Mouse (Mus musculus): ENCODE data around the gene Lin28a. TPM values are rescaled to one million over a fixed set of nuclear protein-coding genes. Genes with fewer than 3 reads are reported as not detected.

The Lin28a gene
- total RNA-seq, 2 experiments from 2014 or later: not detected

GRCm38 (mm10) chr4:134052560-134052959 is 33.9 kb upstream of the Lin28a start:
- Histone ChIP-seq H3K4me3 (no peak overlapping the region), H3K27ac (no peak overlapping the region)
- no peak for DNase-seq (ENCODE audit: extremely low spot score in 1 of 2, low spot score in 2 of 2)
- TF ChIP-seq CTCF (IDR thresholded peaks at IDR 0.05): no peak
- intact Hi-C loops (cut with DNase I): no loop called here

GRCm38 (mm10) chr4:134051912-134052311 is 33.3 kb upstream of the Lin28a start:
- intact Hi-C loops (cut with DNase I): no loop called here
- DNase-seq (ENCODE audit: extremely low spot score in 1 of 2, low spot score in 2 of 2): no peak
- Histone ChIP-seq H3K4me3 (no peak overlapping the region), H3K27ac (no peak overlapping the region)
- TF ChIP-seq CTCF (IDR thresholded peaks at IDR 0.05): no peak

GRCm38 (mm10) chr4:134047648-134048047 is 29.0 kb upstream of the Lin28a start:
- Histone ChIP-seq H3K4me3 (no peak overlapping the region), H3K27ac (no peak overlapping the region)
- intact Hi-C loops (cut with DNase I): no loop called here
- no peak for DNase-seq (ENCODE audit: extremely low spot score in 1 of 2, low spot score in 2 of 2)
- no peak for TF ChIP-seq CTCF (IDR thresholded peaks at IDR 0.05)

GRCm38 (mm10) chr4:134043041-134043440 is 24.4 kb upstream of the Lin28a start:
- Histone ChIP-seq H3K4me3 (no peak overlapping the region), H3K27ac (no peak overlapping the region)
- intact Hi-C loops (cut with DNase I): no loop called here
- TF ChIP-seq CTCF (IDR thresholded peaks at IDR 0.05): no peak
- DNase-seq (ENCODE audit: extremely low spot score in 1 of 2, low spot score in 2 of 2): no peak

DNA sequence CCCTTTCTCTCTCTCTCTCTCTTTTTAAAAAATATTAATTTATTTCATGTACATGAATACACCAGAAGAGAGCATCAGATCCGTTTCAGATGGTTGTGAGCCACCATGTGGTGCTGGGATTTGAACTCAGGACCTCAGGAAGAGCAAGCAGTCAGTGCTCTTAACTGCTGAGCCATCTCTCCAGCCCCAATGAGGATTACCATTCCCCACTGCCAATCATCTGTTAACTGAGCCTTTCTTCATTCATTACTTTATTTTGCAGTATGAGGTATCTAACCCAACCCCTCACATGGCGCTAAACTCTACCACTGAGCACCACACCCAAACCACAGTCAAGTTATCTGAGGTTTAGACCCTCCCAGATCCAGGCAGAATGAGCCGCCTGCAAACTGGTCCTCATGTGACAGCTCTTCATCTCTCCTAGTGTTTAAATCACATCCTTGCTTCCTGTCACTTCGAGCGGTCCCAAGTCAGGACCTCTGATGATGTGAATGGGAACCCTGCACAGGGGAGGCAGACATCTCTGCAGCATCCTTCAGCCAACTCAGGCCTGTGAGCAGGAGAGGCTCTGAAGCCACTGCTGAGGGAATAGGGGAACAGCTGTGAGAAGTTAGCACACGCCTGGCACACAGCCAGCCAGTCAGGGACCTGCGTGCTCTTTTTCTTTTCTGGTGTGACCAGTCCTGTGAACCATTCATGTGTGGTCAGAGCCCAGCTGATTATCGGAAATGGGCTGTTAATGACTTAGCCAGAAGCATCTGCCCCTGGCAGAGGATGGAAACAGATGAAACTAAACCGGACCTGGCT is 22.9 kb upstream of the Lin28a start:
- H3K4me3 ChIP-seq: no peak overlapping the region
- TF ChIP-seq CTCF (IDR thresholded peaks at IDR 0.05): no peak
- DNase-seq (ENCODE audit: extremely low spot score in 1 of 2, low spot score in 2 of 2): no peak
- H3K27ac ChIP-seq: no peak overlapping the region
- intact Hi-C loops (cut with DNase I): no loop called here

DNA sequence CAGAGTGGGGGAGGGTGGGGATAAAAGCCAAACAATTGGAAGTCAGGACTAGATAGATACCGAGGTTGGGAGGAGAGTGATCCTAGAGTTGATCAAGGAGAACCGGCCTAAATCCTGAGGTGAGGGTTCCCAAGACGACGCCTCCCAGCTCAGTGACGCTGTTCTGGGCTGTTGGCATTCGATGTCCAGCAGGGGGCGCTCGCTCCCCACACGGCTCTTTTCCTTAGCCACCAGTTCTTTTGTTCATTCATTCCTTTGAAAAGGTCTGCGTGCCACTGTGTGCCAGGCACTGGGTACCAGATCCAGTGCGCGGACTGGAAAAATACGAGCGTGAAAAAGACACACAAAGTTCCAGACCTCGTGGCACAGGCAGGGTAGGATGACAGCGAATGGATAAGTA is 17.3 kb upstream of the Lin28a start:
- no peak overlapping the region for H3K4me3 ChIP-seq
- peak; percentile 98 for TF ChIP-seq CTCF (IDR thresholded peaks at IDR 0.05)
- intact Hi-C loops (cut with DNase I): loop anchor here (1.0 to 2.0 kb wide), 3 partner anchors 43 to 88 kb away; no protein-coding TSS in a partner anchor
- peak; percentile 77 to 81 for DNase-seq (ENCODE audit: extremely low spot score in 1 of 2, low spot score in 2 of 2)
- no peak overlapping the region for H3K27ac ChIP-seq

GRCm38 (mm10) chr4:134025802-134026201 is 7.2 kb upstream of the Lin28a start:
- intact Hi-C loops (cut with DNase I): no loop called here
- no peak for TF ChIP-seq CTCF (IDR thresholded peaks at IDR 0.05)
- Histone ChIP-seq H3K4me3 (no peak overlapping the region), H3K27ac (no peak overlapping the region)
- DNase-seq (ENCODE audit: extremely low spot score in 1 of 2, low spot score in 2 of 2): no peak

DNA sequence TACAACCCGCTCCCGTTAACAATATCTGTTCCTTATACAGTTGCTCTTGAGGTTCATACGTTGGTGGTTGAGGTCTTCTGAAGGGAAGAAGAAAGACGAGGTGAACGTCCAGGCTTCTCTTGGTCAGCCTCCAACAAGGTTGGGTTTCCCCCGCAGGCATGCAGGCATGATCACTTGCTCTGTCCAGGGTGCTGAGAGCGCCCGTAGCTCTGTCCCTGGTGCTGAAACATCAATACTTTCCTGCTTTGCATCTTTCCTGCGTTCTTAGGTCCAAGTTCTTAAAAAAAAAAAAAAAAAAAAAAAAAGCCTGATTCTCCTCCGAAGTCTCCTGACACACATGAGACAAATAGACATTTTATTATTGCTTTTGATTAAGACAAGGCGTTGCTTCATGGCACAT is 2.0 kb upstream of the Lin28a start:
- no peak overlapping the region for H3K4me3 ChIP-seq
- no peak for DNase-seq (ENCODE audit: extremely low spot score in 1 of 2, low spot score in 2 of 2)

GRCm38 (mm10) chr4:134019641-134020351 is 1.2 kb upstream of the Lin28a start:
- intact Hi-C loops (cut with DNase I): no loop called here
- no peak for DNase-seq (ENCODE audit: extremely low spot score in 1 of 2, low spot score in 2 of 2)
- no peak for TF ChIP-seq CTCF (IDR thresholded peaks at IDR 0.05)
- H3K4me3 ChIP-seq: no peak overlapping the region
- no peak overlapping the region for H3K27ac ChIP-seq

More for the DNA sequence above, 2.0 kb upstream of the Lin28a start:
- no peak overlapping the region for H3K27ac ChIP-seq
- intact Hi-C loops (cut with DNase I): no loop called here
- TF ChIP-seq CTCF (IDR thresholded peaks at IDR 0.05): no peak

- no peak for TF ChIP-seq CTCF (IDR thresholded peaks at IDR 0.05)
- DNase-seq (ENCODE audit: extremely low spot score in 1 of 2, low spot score in 2 of 2): no peak
- intact Hi-C loops (cut with DNase I): no loop called here
- Histone ChIP-seq H3K4me3 (no peak overlapping the region), H3K27ac (no peak overlapping the region)
These were observed 569 bp upstream of the Lin28a start for GRCm38 (mm10) chr4:134019210-134019609.

DNA sequence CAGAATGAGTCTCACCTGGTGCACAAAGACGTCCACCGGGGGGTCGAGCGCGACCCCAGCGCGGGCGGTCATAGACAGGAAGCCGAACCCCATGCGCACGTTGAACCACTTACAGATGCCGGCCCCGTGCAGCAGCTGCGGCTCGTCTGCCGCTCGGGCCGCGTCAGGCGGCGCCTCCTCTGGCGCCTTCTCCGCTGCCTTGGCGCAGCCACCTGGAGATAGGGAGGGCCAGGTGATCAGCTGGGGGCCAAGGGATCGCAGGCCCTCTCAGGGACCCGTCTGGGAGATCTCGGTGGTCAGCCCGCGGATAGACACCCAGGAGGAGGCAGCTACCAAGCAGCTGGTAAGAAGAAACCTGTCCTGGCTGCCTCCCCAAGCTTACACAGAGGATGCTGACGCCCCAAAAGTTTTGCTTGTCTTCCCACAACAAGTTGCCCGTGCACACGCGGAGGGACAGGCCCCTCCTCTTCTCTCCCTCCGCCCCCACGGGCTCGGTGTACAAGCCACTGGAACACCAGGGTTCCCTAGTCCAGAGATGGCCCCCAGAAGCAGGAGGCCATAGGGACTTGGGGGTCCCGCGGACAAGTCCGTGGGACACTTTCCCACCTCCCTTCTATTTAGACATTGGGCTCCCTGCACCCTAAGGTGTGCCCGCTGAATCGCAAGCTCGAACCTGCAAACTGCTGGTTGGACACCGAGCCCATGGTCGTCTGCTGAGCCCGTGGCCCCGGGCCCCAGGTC is 433 bp downstream of the Lin28a start:
- no peak overlapping the region for H3K4me3 ChIP-seq
- DNase-seq (ENCODE audit: extremely low spot score in 1 of 2, low spot score in 2 of 2): no peak
- no peak overlapping the region for H3K27ac ChIP-seq
- intact Hi-C loops (cut with DNase I): no loop called here
- TF ChIP-seq CTCF (IDR thresholded peaks at IDR 0.05): no peak
